In the genomic region with DNA sequence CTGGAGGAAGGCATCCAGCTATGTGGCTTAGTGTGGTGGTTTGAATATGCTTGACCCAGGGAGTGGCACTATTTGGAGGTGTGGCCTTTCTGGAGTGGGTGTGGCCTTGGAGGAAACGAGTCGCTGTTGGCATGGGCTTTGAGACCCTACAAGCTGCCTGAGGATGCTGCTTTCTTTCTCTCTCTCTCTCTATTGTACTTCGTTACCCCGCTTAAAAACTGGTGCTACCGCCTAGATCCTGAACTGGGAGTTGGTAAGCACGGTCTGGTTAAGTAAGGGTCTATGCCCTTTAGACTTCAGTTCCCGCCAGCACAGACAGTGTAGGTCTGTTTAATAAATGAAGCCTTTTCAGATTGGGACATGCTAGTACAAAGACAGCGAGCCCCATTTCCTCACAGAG, we compare ENCODE assay signal across 8 mouse cellular contexts. TPM values are rescaled to one million over a fixed set of nuclear protein-coding genes. Genes with fewer than 3 reads are reported as not detected.
DNase-seq lines count a peak whose midpoint lies in the region; ATAC-seq and TF ChIP-seq lines count a peak whose summit lies in the region.

No protein-coding gene starts in this region.

- ATAC-seq in forebrain, postnatal 0 days, result no peak
- ATAC-seq in liver, embryonic 16.5 days (ENCODE audit: low read depth), result no peak
- ATAC-seq in megakaryocyte, adult 5-6 weeks (ENCODE audit: poor library complexity, severe bottlenecking), result no peak

- peak overlapping the region; percentile 77 for H3K4me2 ChIP-seq in forebrain, postnatal 0 days (ENCODE audit: low read depth)
- H3K4me2 ChIP-seq in liver, embryonic 16.5 days (ENCODE audit: low read depth, low read length), result peak overlapping the region; percentile 46; the same call in 1 of the 2 replicates

- no peak overlapping the region for H3K9ac ChIP-seq in forebrain, postnatal 0 days
- H3K9ac ChIP-seq in liver, embryonic 16.5 days (ENCODE audit: low read depth, low read length), result no peak overlapping the region

- H3K36me3 ChIP-seq in forebrain, postnatal 0 days (ENCODE audit: insufficient read depth), result no peaks in the 10 kb centered on the region
- no peaks in the 10 kb centered on the region for H3K36me3 ChIP-seq in liver, embryonic 16.5 days (ENCODE audit: control insufficient read depth, insufficient read depth)

- no peak for DNase-seq in gastrocnemius, adult 2 months
- DNase-seq in gastrocnemius, postnatal 14 days, result no peak
- peak; percentile 4 for DNase-seq in NIH3T3 (ENCODE audit: low read depth)
- DNase-seq in forebrain, postnatal 0 days, result no peak
- no peak for DNase-seq in urinary bladder, postnatal 4 days (ENCODE audit: low spot score in 2 of 2)
- DNase-seq in gastrocnemius, postnatal 4 days (ENCODE audit: low spot score in 2 of 2), result no peak

- WGBS in forebrain, postnatal 0 days, result 75% methylated on average over 8 of the region's 8 CpGs
- WGBS in liver, embryonic 16.5 days (ENCODE audit: insufficient replicate concordance), result 74% methylated on average over 8 of the region's 8 CpGs

- H3K27me3 ChIP-seq in forebrain, postnatal 0 days (ENCODE audit: insufficient read depth, low read length), result no peaks in the 10 kb centered on the region
- H3K27me3 ChIP-seq in liver, embryonic 16.5 days (ENCODE audit: control insufficient read depth, insufficient read depth, low read depth, low read length), result no peaks in the 10 kb centered on the region; the same call in 1 of the 2 replicates

- H3K4me1 ChIP-seq in forebrain, postnatal 0 days (ENCODE audit: insufficient read depth), result no peaks in the 10 kb centered on the region
- no peaks in the 10 kb centered on the region for H3K4me1 ChIP-seq in liver, embryonic 16.5 days (ENCODE audit: control insufficient read depth, low read depth, low read length)

- H3K4me3 ChIP-seq in gastrocnemius, adult 2 months, result peak overlapping the region; percentile 89
- peak overlapping the region; percentile 50; the same call in 1 of the 2 replicates for H3K4me3 ChIP-seq in forebrain, postnatal 0 days (ENCODE audit: low read depth, low read length)
- no peak overlapping the region for H3K4me3 ChIP-seq in liver, embryonic 16.5 days (ENCODE audit: low read depth, low read length)

- TF ChIP-seq CTCF in gastrocnemius, adult 2 months (IDR thresholded peaks at IDR 0.05), result no peak
- TF ChIP-seq CTCF in forebrain, postnatal 0 days (IDR thresholded peaks at IDR 0.05; ENCODE audit: low read depth), result no peak

- intact Hi-C loops in gastrocnemius, adult 2 months (cut with DNase I), result loop anchor here (2.0 kb wide), 1 partner anchor 34 kb away; the partner anchor contains the start of genes AY074887 and Psma4
- intact Hi-C loops in gastrocnemius, postnatal 14 days (cut with DNase I; ENCODE audit: low total_unique reads), result no loop called here

- H3K27ac ChIP-seq in gastrocnemius, adult 2 months, result no peak overlapping the region
- H3K27ac ChIP-seq in forebrain, postnatal 0 days (ENCODE audit: low read depth, low read length), result no peak overlapping the region
- no peak overlapping the region for H3K27ac ChIP-seq in liver, embryonic 16.5 days (ENCODE audit: low read length)

- no peaks in the 10 kb centered on the region for H3K9me3 ChIP-seq in forebrain, postnatal 0 days (ENCODE audit: low read length)
- no peaks in the 10 kb centered on the region for H3K9me3 ChIP-seq in liver, embryonic 16.5 days (replicated peaks; ENCODE audit: control insufficient read depth, low read length)

RNA-seq across cellular contexts. Expression of gene Hykk, which starts 0.7 kb away (rescaled TPM):
- total RNA-seq in gastrocnemius, adult 2 months (2021), result under 1 TPM; 0.64 to 0.86 TPM
- 1 to 10 TPM; 1.2 to 1.7 TPM for total RNA-seq in gastrocnemius, postnatal 14 days (2021)
- 0.92 and 1.3 TPM in 2 replicates for total RNA-seq in forebrain, postnatal 0 days (2014; rRNA removed)
- 0.54 and 1.2 TPM in 2 replicates for polyA plus RNA-seq in forebrain, postnatal 0 days (2015; fragmentation: Nextera tagmentation; extraction: Ambion mirVana)
- 3.3 and 4.5 TPM in 2 replicates for polyA plus RNA-seq in liver, embryonic 16.5 days (2015; fragmentation: Nextera tagmentation; extraction: Ambion mirVana)
- 1 to 10 TPM; 4.8 to 5.1 TPM for total RNA-seq in gastrocnemius, postnatal 4 days (2021)
- total RNA-seq in megakaryocyte, adult 5-6 weeks (2015), result 0.07 and 0.09 TPM in 2 replicates
- total RNA-seq in megakaryocyte, adult 5-6 weeks (2017), result 0.12 and 0.22 TPM in 2 replicates

RNA-seq across cellular contexts. Expression of gene Psma4, which starts 34.2 kb away (rescaled TPM):
- 100 to 1,000 TPM; 131 TPM for total RNA-seq in gastrocnemius, adult 2 months (2021)
- total RNA-seq in gastrocnemius, postnatal 14 days (2021), result 100 to 1,000 TPM; 129 to 136 TPM
- total RNA-seq in forebrain, postnatal 0 days (2014; rRNA removed), result 424 and 505 TPM in 2 replicates
- 289 and 317 TPM in 2 replicates for polyA plus RNA-seq in forebrain, postnatal 0 days (2015; fragmentation: Nextera tagmentation; extraction: Ambion mirVana)
- 117 and 128 TPM in 2 replicates for polyA plus RNA-seq in liver, embryonic 16.5 days (2015; fragmentation: Nextera tagmentation; extraction: Ambion mirVana)
- total RNA-seq in gastrocnemius, postnatal 4 days (2021), result 100 to 1,000 TPM; 170 to 194 TPM
- 291 and 300 TPM in 2 replicates for total RNA-seq in megakaryocyte, adult 5-6 weeks (2015)
- total RNA-seq in megakaryocyte, adult 5-6 weeks (2017), result 323 and 387 TPM in 2 replicates

RNA-seq across cellular contexts. Expression of gene AY074887, which starts 34.4 kb away (rescaled TPM):
- total RNA-seq in gastrocnemius, adult 2 months (2021), result not detected
- total RNA-seq in gastrocnemius, postnatal 14 days (2021), result not detected
- not detected in 2 replicates for total RNA-seq in forebrain, postnatal 0 days (2014; rRNA removed)
- 0.52 and 0.76 TPM in 2 replicates for polyA plus RNA-seq in forebrain, postnatal 0 days (2015; fragmentation: Nextera tagmentation; extraction: Ambion mirVana)
- 0.31 TPM in 1 of 2 replicates, not detected in the other for polyA plus RNA-seq in liver, embryonic 16.5 days (2015; fragmentation: Nextera tagmentation; extraction: Ambion mirVana)
- under 1 TPM in 1 of 2 experiments, not detected in 1; 0.36 TPM for total RNA-seq in gastrocnemius, postnatal 4 days (2021)
- not detected in 2 replicates for total RNA-seq in megakaryocyte, adult 5-6 weeks (2015)
- total RNA-seq in megakaryocyte, adult 5-6 weeks (2017), result 0.65 TPM in 1 of 2 replicates, not detected in the other

RNA-seq across cellular contexts. Expression of gene Ireb2, which starts 52.8 kb away (rescaled TPM):
- 10 to 100 TPM; 18.3 to 21.8 TPM for total RNA-seq in gastrocnemius, adult 2 months (2021)
- total RNA-seq in gastrocnemius, postnatal 14 days (2021), result 10 to 100 TPM; 25.7 to 27.5 TPM
- 47.7 and 54.7 TPM in 2 replicates for total RNA-seq in forebrain, postnatal 0 days (2014; rRNA removed)
- 12.0 and 18.5 TPM in 2 replicates for polyA plus RNA-seq in forebrain, postnatal 0 days (2015; fragmentation: Nextera tagmentation; extraction: Ambion mirVana)
- 9.7 and 9.9 TPM in 2 replicates for polyA plus RNA-seq in liver, embryonic 16.5 days (2015; fragmentation: Nextera tagmentation; extraction: Ambion mirVana)
- 10 to 100 TPM; 40.5 to 43.5 TPM for total RNA-seq in gastrocnemius, postnatal 4 days (2021)
- 44.2 and 47.9 TPM in 2 replicates for total RNA-seq in megakaryocyte, adult 5-6 weeks (2015)
- total RNA-seq in megakaryocyte, adult 5-6 weeks (2017), result 37.6 and 41.2 TPM in 2 replicates
